Mouse (Mus musculus) midbrain, embryonic 14.5 days (tissue): ENCODE results near the gene Gm20388. TPM values are rescaled to one million over a fixed set of nuclear protein-coding genes. Genes with fewer than 3 reads are reported as not detected.

Experiments
- ATAC-seq: fragments of 200-750 bp; cut with Nextera tagmentation; 2 replicates; pipeline ENCODE4 v1.8.0; 2017; ENCODE audit warnings: moderate number of reproducible peaks, moderate library complexity; ENCODE audit not compliant: low FRiP score, low TSS enrichment
- DNase-seq: peaks from one replicate; pipeline ENCODE4 v3.0.0-alpha.2; 2015
- H3K27ac ChIP-seq: fragments of 300-500 bp; sonication (generic); replicated peaks from 2 replicates; pipeline ENCODE4 v1.5.1; 2014; ENCODE audit warnings: mild to moderate bottlenecking, low read depth, low read length, moderate library complexity
- H3K27me3 ChIP-seq: fragments of 300-500 bp; sonication (generic); 2 replicates; pipeline ENCODE4 v1.6.1; 2014; ENCODE audit warnings: low read length, control low read depth, mixed read lengths; ENCODE audit not compliant: control insufficient read depth, insufficient read depth
- H3K36me3 ChIP-seq: fragments of 300-500 bp; sonication (generic); 2 replicates; pipeline ENCODE4 v1.6.1; 2014; ENCODE audit warnings: low read length, control low read depth; ENCODE audit not compliant: control insufficient read depth, insufficient read depth
- H3K4me1 ChIP-seq: fragments of 300-500 bp; sonication (generic); 2 replicates; pipeline ENCODE4 v1.6.1; 2014; ENCODE audit warnings: mild to moderate bottlenecking, antibody characterized with exemption, low read length, control low read depth; ENCODE audit not compliant: control insufficient read depth, insufficient read depth
- H3K4me2 ChIP-seq: fragments of 300-500 bp; sonication (generic); 2 replicates; pipeline ENCODE4 v1.6.1; 2014; ENCODE audit warnings: mild to moderate bottlenecking, low read length, moderate library complexity
- H3K4me3 ChIP-seq: fragments of 300-500 bp; sonication (generic); replicated peaks from 2 replicates; pipeline ENCODE4 v1.5.1; 2014; ENCODE audit warnings: low read depth, low read length
- H3K9ac ChIP-seq: fragments of 300-500 bp; sonication (generic); replicated peaks from 2 replicates; pipeline ENCODE4 v1.6.1; 2014; ENCODE audit warnings: mild to moderate bottlenecking, low read length, moderate library complexity
- H3K9me3 ChIP-seq: fragments of 300-500 bp; sonication (generic); 2 replicates; pipeline ENCODE4 v1.6.1; 2016; ENCODE audit warnings: low read length, control low read depth, mixed read lengths; ENCODE audit not compliant: control insufficient read depth
- WGBS: fragments of 180-500 bp; shearing (Covaris S2); extraction: QIAGEN DNeasy Blood & Tissue Kit; methylation state at CpG from one replicate; pipeline ENCODE4 v1.1.7; 2014; 5-methylcytosine and 5-hydroxymethylcytosine counted together
- polyA plus RNA-seq: library from polyadenylated mRNA; unstranded; fragments of >200 nt; fragmentation: Nextera tagmentation; extraction: Ambion mirVana; gene quantifications from 2 replicates; pipeline ENCODE4 v1.2.1, GENCODE M21; 2014

Gm20388 gene
- polyA plus RNA-seq, 1 experiment from 2014 or later: 4.1 TPM

DNA sequence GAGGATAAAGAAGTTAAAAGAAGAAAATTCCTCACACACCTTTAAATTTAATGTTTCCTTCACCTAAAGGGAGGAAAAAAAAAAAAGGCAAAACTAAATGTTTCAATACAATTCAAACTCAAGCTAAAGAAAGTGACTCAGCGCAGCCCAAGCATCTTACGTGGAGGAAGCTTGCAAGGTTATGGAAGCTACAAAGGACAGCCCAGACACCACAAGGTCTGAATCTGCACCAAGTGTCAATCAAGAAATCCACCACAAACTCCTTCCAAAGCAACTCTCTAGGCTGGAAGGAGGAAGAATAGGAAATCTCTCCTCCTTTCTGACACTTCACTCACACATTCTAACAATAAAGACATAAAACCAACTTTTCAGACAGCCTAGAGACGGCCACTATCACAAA is 3068.8 kb downstream of the Gm20388 start:
- Histone ChIP-seq H3K36me3 (no peaks in the 10 kb centered on the region), H3K9me3 (no peaks in the 10 kb centered on the region), H3K4me2 (no peak overlapping the region), H3K4me1 (no peaks in the 10 kb centered on the region), H3K27me3 (no peaks in the 10 kb centered on the region), H3K9ac (no peak overlapping the region), H3K4me3 (no peak overlapping the region), H3K27ac (no peak overlapping the region)
- WGBS: 90% methylated on average over 3 of the region's 3 CpGs
- ATAC-seq (no peak), DNase-seq (no peak)

GRCm38 (mm10) chr8:122979865-122980509 is 3069.3 kb downstream of the Gm20388 start:
- no peak overlapping the region for H3K9ac ChIP-seq
- H3K4me3 ChIP-seq: no peak overlapping the region
- no peak overlapping the region for H3K27ac ChIP-seq
- 87% methylated on average over 10 of the region's 10 CpGs for WGBS
- no peaks in the 10 kb centered on the region for H3K9me3 ChIP-seq
- no peak for ATAC-seq
- no peak for DNase-seq
- H3K27me3 ChIP-seq: no peaks in the 10 kb centered on the region
- H3K4me2 ChIP-seq: no peak overlapping the region
- H3K4me1 ChIP-seq: no peaks in the 10 kb centered on the region
- no peaks in the 10 kb centered on the region for H3K36me3 ChIP-seq

DNA sequence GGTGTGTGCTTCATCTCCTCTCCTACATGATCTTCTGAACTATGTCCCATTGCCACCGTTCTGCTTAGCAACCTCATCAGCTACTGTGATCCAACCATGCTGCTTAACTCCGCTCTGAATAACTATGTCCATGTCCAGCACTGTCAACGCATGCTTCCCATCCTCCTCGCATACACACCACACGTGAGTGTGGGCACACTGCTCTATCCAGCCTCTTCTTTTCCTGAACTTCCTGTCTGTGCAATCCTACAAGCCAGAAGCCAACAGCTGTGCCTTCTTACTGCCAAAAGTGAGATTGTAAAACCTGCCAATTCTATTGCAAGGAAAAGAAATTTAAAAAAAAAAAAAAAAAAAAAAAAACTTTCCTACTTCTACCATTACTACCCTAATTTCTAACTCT is 3071.0 kb downstream of the Gm20388 start:
- no peaks in the 10 kb centered on the region for H3K27me3 ChIP-seq
- no peak overlapping the region for H3K27ac ChIP-seq
- DNase-seq: no peak
- no peaks in the 10 kb centered on the region for H3K4me1 ChIP-seq
- H3K36me3 ChIP-seq: no peaks in the 10 kb centered on the region
- WGBS: 93% methylated on average over 5 of the region's 5 CpGs
- no peak for ATAC-seq
- H3K4me2 ChIP-seq: no peak overlapping the region
- no peaks in the 10 kb centered on the region for H3K9me3 ChIP-seq
- no peak overlapping the region for H3K4me3 ChIP-seq
- H3K9ac ChIP-seq: no peak overlapping the region

- DNase-seq: no peak
- WGBS: 91% methylated on average over 19 of the region's 19 CpGs
These were observed 3072.7 kb downstream of the Gm20388 start for GRCm38 (mm10) chr8:122983178-122983942.

GRCm38 (mm10) chr8:122984175-122984574 is 3073.5 kb downstream of the Gm20388 start:
- Histone ChIP-seq H3K27me3 (no peaks in the 10 kb centered on the region), H3K4me3 (no peak overlapping the region), H3K36me3 (no peaks in the 10 kb centered on the region), H3K9me3 (no peaks in the 10 kb centered on the region), H3K4me2 (no peak overlapping the region), H3K4me1 (no peaks in the 10 kb centered on the region), H3K9ac (no peak overlapping the region), H3K27ac (no peak overlapping the region)
- DNase-seq (no peak), ATAC-seq (no peak)
- 92% methylated on average over 3 of the region's 3 CpGs for WGBS

More at GRCm38 (mm10) chr8:122983178-122983942, 3072.7 kb downstream of the Gm20388 start:
- Histone ChIP-seq H3K27ac (no peak overlapping the region), H3K27me3 (no peaks in the 10 kb centered on the region), H3K36me3 (no peaks in the 10 kb centered on the region), H3K4me3 (no peak overlapping the region), H3K4me1 (no peaks in the 10 kb centered on the region), H3K4me2 (no peak overlapping the region), H3K9me3 (no peaks in the 10 kb centered on the region), H3K9ac (no peak overlapping the region)
- no peak for ATAC-seq

- Histone ChIP-seq H3K27ac (no peak overlapping the region), H3K4me1 (no peaks in the 10 kb centered on the region), H3K9ac (no peak overlapping the region), H3K36me3 (no peaks in the 10 kb centered on the region), H3K27me3 (no peaks in the 10 kb centered on the region), H3K4me2 (no peak overlapping the region), H3K4me3 (no peak overlapping the region), H3K9me3 (no peaks in the 10 kb centered on the region)
- DNase-seq (no peak), ATAC-seq (no peak)
- 93% methylated on average over 8 of the region's 8 CpGs for WGBS
These were observed 3076.0 kb downstream of the Gm20388 start for GRCm38 (mm10) chr8:122986501-122987184.

GRCm38 (mm10) chr8:122987255-122987654 is 3076.6 kb downstream of the Gm20388 start:
- no peak overlapping the region for H3K9ac ChIP-seq
- no peaks in the 10 kb centered on the region for H3K36me3 ChIP-seq
- no peaks in the 10 kb centered on the region for H3K27me3 ChIP-seq
- WGBS: 53% methylated on average over 2 of the region's 2 CpGs
- no peak overlapping the region for H3K27ac ChIP-seq
- DNase-seq (no peak), ATAC-seq (no peak)
- no peaks in the 10 kb centered on the region for H3K9me3 ChIP-seq
- no peak overlapping the region for H3K4me3 ChIP-seq
- H3K4me1 ChIP-seq: no peaks in the 10 kb centered on the region
- H3K4me2 ChIP-seq: no peak overlapping the region

DNA sequence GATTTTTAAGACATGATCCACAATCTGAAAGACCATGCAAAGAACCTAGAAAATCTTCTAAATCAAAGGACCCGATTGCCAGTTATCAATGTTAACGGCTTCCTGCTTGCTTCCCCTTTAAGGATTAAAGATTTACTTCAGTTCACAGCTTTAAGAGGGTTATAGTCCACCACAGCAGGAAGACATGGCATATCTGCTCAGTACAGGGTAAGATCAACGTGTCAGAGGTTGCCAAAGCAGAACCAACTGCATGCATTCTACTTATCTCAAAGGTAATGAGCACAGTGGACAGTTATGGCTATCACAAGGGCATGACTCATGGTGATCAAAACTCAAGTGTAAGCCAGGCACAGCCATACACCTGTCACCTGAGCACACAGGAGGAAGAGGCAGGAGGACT is 3078.3 kb downstream of the Gm20388 start:
- WGBS: 89% methylated on average over 3 of the region's 3 CpGs
- ATAC-seq: no peak

More for the DNA sequence above, 3078.3 kb downstream of the Gm20388 start:
- no peaks in the 10 kb centered on the region for H3K36me3 ChIP-seq
- H3K9me3 ChIP-seq: no peaks in the 10 kb centered on the region
- no peaks in the 10 kb centered on the region for H3K4me1 ChIP-seq
- H3K4me3 ChIP-seq: no peak overlapping the region
- no peak for DNase-seq
- H3K9ac ChIP-seq: no peak overlapping the region
- no peak overlapping the region for H3K27ac ChIP-seq
- no peak overlapping the region for H3K4me2 ChIP-seq
- no peaks in the 10 kb centered on the region for H3K27me3 ChIP-seq
